Mouse (Mus musculus): ENCODE measurements at regions not wholly inside any gene's neighbourhood (a gene's known extent, or its start where the extent isn't known, plus 50 kb on each side); places are given as distances from the start of the nearest gene placed in this dataset.

DNA sequence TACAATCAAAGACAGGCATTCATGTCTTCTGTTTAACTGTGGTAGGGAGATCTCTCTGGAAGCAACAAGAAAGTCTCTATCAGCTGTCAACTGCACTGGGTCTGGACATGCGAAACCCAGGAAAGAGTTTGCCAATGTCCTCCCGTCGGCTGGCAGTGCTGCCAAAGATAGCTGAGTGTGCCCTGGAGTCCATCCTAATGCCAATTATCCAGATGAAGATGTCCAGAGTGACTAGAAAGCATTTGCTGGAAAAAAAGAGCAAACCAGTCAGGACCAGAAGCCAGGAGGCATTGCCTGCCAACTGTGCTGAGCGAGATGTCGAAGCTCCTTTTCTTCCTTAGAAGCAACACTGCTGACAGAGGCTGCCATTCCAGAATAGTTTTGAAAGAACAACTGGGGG lies 167.6 kb upstream of the Hs3st3a1 start:
- no peak for TF ChIP-seq ZC3H11A (IDR thresholded peaks at IDR 0.05; ENCODE audit: low read depth, low read length)
- no peak for TF ChIP-seq ELF1 (IDR thresholded peaks at IDR 0.05; ENCODE audit: low read depth, low read length)
- TF ChIP-seq JUN (IDR thresholded peaks at IDR 0.05; ENCODE audit: insufficient read depth, low read depth, low read length), result no peak
- no peak for TF ChIP-seq E2F4 (IDR thresholded peaks at IDR 0.05; ENCODE audit: insufficient replicate concordance, low read depth, low read length)
- TF ChIP-seq ETS1 (conservative IDR thresholded peaks at IDR 0.05; ENCODE audit: low read depth, low read length), result no peak
- TF ChIP-seq GABPA (IDR thresholded peaks at IDR 0.05; ENCODE audit: insufficient replicate concordance, low read depth, low read length), result no peak
- TF ChIP-seq ZKSCAN1 (IDR thresholded peaks at IDR 0.05; ENCODE audit: borderline replicate concordance, low read depth, low read length), result no peak
- no peak for TF ChIP-seq UBTF (IDR thresholded peaks at IDR 0.05; ENCODE audit: low read depth, low read length)
- no peak for TF ChIP-seq MAX (IDR thresholded peaks at IDR 0.05; ENCODE audit: low read length)
- no peak for TF ChIP-seq TCF12 (IDR thresholded peaks at IDR 0.05; ENCODE audit: low read depth, low read length)
- TF ChIP-seq BHLHE40 (IDR thresholded peaks at IDR 0.05; ENCODE audit: low read depth, low read length), result no peak
- no peak for TF ChIP-seq CTCF (conservative IDR thresholded peaks at IDR 0.05 in 1 of 2, IDR thresholded peaks at IDR 0.05 in 1 of 2; ENCODE audit: low read depth in 2 of 2, low read length in 2 of 2)
- no peak for TF ChIP-seq MEF2A (IDR thresholded peaks at IDR 0.05; ENCODE audit: borderline replicate concordance, low read depth, low read length)
- TF ChIP-seq IRF4 (IDR thresholded peaks at IDR 0.05; ENCODE audit: low read depth, low read length), result no peak
- TF ChIP-seq MAZ (IDR thresholded peaks at IDR 0.05; ENCODE audit: low read depth, low read length), result no peak
- TF ChIP-seq MXI1 (IDR thresholded peaks at IDR 0.05; ENCODE audit: low read depth, low read length), result no peak
- no peak for TF ChIP-seq EP300 (IDR thresholded peaks at IDR 0.05; ENCODE audit: low read length)
- no peak for TF ChIP-seq PAX5 (IDR thresholded peaks at IDR 0.05; ENCODE audit: low read length)
- TF ChIP-seq KAT2A (IDR thresholded peaks at IDR 0.05; ENCODE audit: insufficient replicate concordance, low read length), result no peak
- TF ChIP-seq CHD1 (IDR thresholded peaks at IDR 0.05; ENCODE audit: low read depth, low read length), result no peak
- Histone ChIP-seq H3K9ac (ENCODE audit: insufficient read depth, low read depth) (no peak overlapping the region), H3K79me2 (replicated peaks; ENCODE audit: control insufficient read depth, extremely low read depth, insufficient read depth, poor library complexity, severe bottlenecking) (no peaks in the 10 kb centered on the region), H3K9me3 (replicated peaks; ENCODE audit: low read length) (peaks cover 2% of the 10 kb centered on the region), H3K4me2 (ENCODE audit: insufficient read depth, low read depth, poor library complexity, severe bottlenecking) (no peak overlapping the region), H3K4me1 (ENCODE audit: control insufficient read depth in 1 of 2, insufficient read depth in 2 of 2) (no peaks in the 10 kb centered on the region), H3K36me3 (replicated peaks in 1 of 2; ENCODE audit: control insufficient read depth in 1 of 2, insufficient read depth in 1 of 2, low read length in 1 of 2) (no peaks in the 10 kb centered on the region), H3K4me3 (replicated peaks in 1 of 3; ENCODE audit: low read depth in 2 of 3, low read length in 2 of 3, poor library complexity in 1 of 3) (no peak overlapping the region), H3K27me3 (replicated peaks) (no peaks in the 10 kb centered on the region), H3K27ac (ENCODE audit: insufficient read depth, low read depth) (no peak overlapping the region)
- in situ Hi-C loops (cut with MboI; ENCODE audit: low pct_ligation_motif_present, low pct_unique_long_range_greater_than_20kb, low sequenced_read_pairs), result no loop called here
- DNase-seq (ENCODE audit: extremely low read depth), result no peak
- dilution Hi-C loops (cut with MboI; ENCODE audit: extremely low pct_ligation_motif_present, extremely low pct_unique_long_range_greater_than_20kb, low sequenced_read_pairs), result no loop called here

All from CH12.LX (cell line).